8 mouse cellular contexts compared by ENCODE assay signal in the genomic region with DNA sequence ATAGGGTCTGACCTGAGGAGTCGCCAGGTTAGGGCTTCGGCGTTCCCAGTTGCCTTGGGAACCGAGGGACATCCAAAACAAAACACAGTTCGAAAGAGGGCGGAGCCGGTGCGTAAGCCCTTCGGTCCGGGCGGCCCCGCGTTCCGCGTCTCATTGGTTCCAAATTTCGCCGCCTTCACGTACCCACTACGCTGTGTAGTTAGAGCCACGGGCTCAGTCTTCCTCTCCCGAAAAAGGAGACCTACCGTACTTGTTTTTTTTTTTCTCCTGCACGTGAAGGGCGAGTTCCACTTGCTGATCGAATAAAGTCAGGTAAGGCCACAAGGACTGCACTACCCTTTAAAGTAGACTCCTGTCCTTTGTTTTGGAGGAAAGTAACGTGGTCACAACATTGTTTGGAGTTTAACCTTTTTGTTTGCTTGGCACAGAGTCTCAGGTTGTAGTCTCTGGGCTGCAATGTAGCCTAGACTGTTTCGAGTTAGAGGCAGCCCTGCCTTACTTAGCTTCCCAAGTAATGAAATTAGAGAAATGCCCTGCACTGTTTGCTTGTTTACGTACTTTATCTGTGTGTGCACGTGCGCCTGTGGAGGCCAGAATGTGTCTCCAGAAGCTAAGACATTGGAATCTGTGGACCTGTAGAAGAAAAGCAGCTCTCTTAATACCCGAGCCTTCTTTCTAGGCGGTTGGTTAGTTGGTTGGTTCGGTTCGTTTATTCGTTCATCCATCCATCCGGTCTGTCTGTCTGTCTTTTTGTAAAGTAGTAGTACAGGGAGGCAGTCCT. TPM values are rescaled to one million over a fixed set of nuclear protein-coding genes. Genes with fewer than 3 reads are reported as not detected.
DNase-seq lines count a peak whose midpoint lies in the region; ATAC-seq lines count a peak whose summit lies in the region.

No protein-coding gene starts in this region.

- ATAC-seq in inflammation-experienced regulatory T-cells, adult 6 months: peak; percentile 94
- ATAC-seq in megakaryocyte progenitor cell, adult 5-6 weeks (replicated peaks; ENCODE audit: poor library complexity): peak; percentile 93

- peak; percentile 76 to 79 for DNase-seq in adrenal gland, adult 18-20 months (ENCODE audit: low spot score in 2 of 2)
- DNase-seq in embryo, embryonic 10.5 days (ENCODE audit: low spot score): peak; percentile 95
- DNase-seq in gastrocnemius, postnatal 14 days: peak; percentile 85
- peak; percentile 57 to 88 for DNase-seq in left cerebral cortex, postnatal 10 days (ENCODE audit: extremely low spot score in 1 of 2, low spot score in 2 of 2)
- DNase-seq in right cerebral cortex, postnatal 10 days (ENCODE audit: low spot score in 2 of 2): peak; percentile 85
- DNase-seq in urinary bladder, postnatal 14 days (ENCODE audit: low spot score): peak; percentile 85

- intact Hi-C loops in gastrocnemius, postnatal 14 days (cut with DNase I; ENCODE audit: low total_unique reads): loop anchor here (5.0 kb wide), 1 partner anchor 46 kb away; the partner anchor contains the start of gene Amn1
- intact Hi-C loops in left cerebral cortex, postnatal 10 days (cut with DNase I): no loop called here

RNA-seq across cellular contexts. Expression of gene Etfbkmt, which starts 1.9 kb away (rescaled TPM):
- 10 to 100 TPM; 12.5 to 13.5 TPM for total RNA-seq in adrenal gland, adult 18-20 months (2021)
- total RNA-seq in gastrocnemius, postnatal 14 days (2021): 10 to 100 TPM in 1 of 2 experiments, 1 to 10 TPM in 1; 7.6 to 15.0 TPM
- 10 to 100 TPM; 42.0 to 73.9 (median 68.8) TPM for polyA plus RNA-seq in inflammation-experienced regulatory T-cells, adult 6 months (2017; shearing (Covaris generic))
- total RNA-seq in left cerebral cortex, postnatal 10 days (2021): 1 to 10 TPM; 1.6 to 2.3 TPM
- total RNA-seq in megakaryocyte progenitor cell, adult 5-6 weeks (2015): 8.2 and 21.1 TPM in 2 replicates
- 6.9 and 10.8 TPM in 2 replicates for total RNA-seq in megakaryocyte progenitor cell, adult 5-6 weeks (2017)

RNA-seq across cellular contexts. Expression of gene Gm10203, which starts 11.6 kb away (rescaled TPM):
- not detected for total RNA-seq in adrenal gland, adult 18-20 months (2021)
- total RNA-seq in gastrocnemius, postnatal 14 days (2021): not detected
- polyA plus RNA-seq in inflammation-experienced regulatory T-cells, adult 6 months (2017; shearing (Covaris generic)): not detected
- total RNA-seq in left cerebral cortex, postnatal 10 days (2021): not detected
- total RNA-seq in megakaryocyte progenitor cell, adult 5-6 weeks (2015): not detected in 2 replicates
- not detected in 2 replicates for total RNA-seq in megakaryocyte progenitor cell, adult 5-6 weeks (2017)

RNA-seq across cellular contexts. Expression of gene Dennd5b, which starts 40.1 kb away (rescaled TPM):
- 10 to 100 TPM; 14.5 to 18.5 TPM for total RNA-seq in adrenal gland, adult 18-20 months (2021)
- 1 to 10 TPM; 6.0 to 7.4 TPM for total RNA-seq in gastrocnemius, postnatal 14 days (2021)
- polyA plus RNA-seq in inflammation-experienced regulatory T-cells, adult 6 months (2017; shearing (Covaris generic)): under 1 TPM; 0.23 to 0.66 (median 0.57) TPM
- total RNA-seq in left cerebral cortex, postnatal 10 days (2021): 10 to 100 TPM; 45.6 to 48.6 TPM
- total RNA-seq in megakaryocyte progenitor cell, adult 5-6 weeks (2015): 2.6 and 3.1 TPM in 2 replicates
- 2.3 and 4.3 TPM in 2 replicates for total RNA-seq in megakaryocyte progenitor cell, adult 5-6 weeks (2017)

RNA-seq across cellular contexts. Expression of gene Amn1, which starts 46.9 kb away (rescaled TPM):
- total RNA-seq in adrenal gland, adult 18-20 months (2021): 10 to 100 TPM; 25.2 to 29.0 TPM
- total RNA-seq in gastrocnemius, postnatal 14 days (2021): 10 to 100 TPM; 10.0 to 12.5 TPM
- 10 to 100 TPM; 24.8 to 29.4 (median 25.4) TPM for polyA plus RNA-seq in inflammation-experienced regulatory T-cells, adult 6 months (2017; shearing (Covaris generic))
- total RNA-seq in left cerebral cortex, postnatal 10 days (2021): 10 to 100 TPM; 37.8 to 39.2 TPM
- total RNA-seq in megakaryocyte progenitor cell, adult 5-6 weeks (2015): 7.7 and 11.9 TPM in 2 replicates
- total RNA-seq in megakaryocyte progenitor cell, adult 5-6 weeks (2017): 9.5 and 13.0 TPM in 2 replicates

Comparison
In these comparisons a context has a peak if more than half of its experiments do, and no peak if none do; other contexts are left out.
1. Peak in every context shown above with its lines: DNase-seq and ATAC-seq.